Mouse (Mus musculus) limb, embryonic 10.5 days (tissue): ENCODE results near the gene Kctd6. TPM values are rescaled to one million over a fixed set of nuclear protein-coding genes. Genes with fewer than 3 reads are reported as not detected.

Source experiments
- DNase-seq: peaks from one replicate; pipeline ENCODE4 v3.0.0-alpha.2; 2017; ENCODE audit warnings: low spot score
- H3K27ac ChIP-seq: fragments of 300-500 bp; sonication (generic); 2 replicates; pipeline ENCODE4 v1.5.1; 2016; ENCODE audit warnings: mild to moderate bottlenecking
- H3K27me3 ChIP-seq: fragments of 300-500 bp; sonication (generic); 2 replicates; pipeline ENCODE4 v1.6.1; 2016; ENCODE audit warnings: low read depth, mild to moderate bottlenecking; ENCODE audit not compliant: poor library complexity, severe bottlenecking
- H3K36me3 ChIP-seq: fragments of 300-500 bp; sonication (generic); 2 replicates; pipeline ENCODE4 v1.6.1; 2016; ENCODE audit warnings: mild to moderate bottlenecking, moderate library complexity
- H3K4me1 ChIP-seq: fragments of 300-500 bp; sonication (generic); 2 replicates; pipeline ENCODE4 v1.6.1; 2016
- H3K4me3 ChIP-seq: fragments of 300-500 bp; sonication (generic); 2 replicates; pipeline ENCODE4 v1.5.1; 2016; ENCODE audit warnings: mild to moderate bottlenecking, moderate library complexity
- H3K9me3 ChIP-seq: fragments of 300-500 bp; sonication (generic); replicated peaks from 2 replicates; pipeline ENCODE4 v1.6.1; 2016; ENCODE audit warnings: mild to moderate bottlenecking
- WGBS: fragments of 180-500 bp; shearing (Covaris S2); methylation state at CpG from one replicate; pipeline ENCODE4 v1.1.7; 2016; 5-methylcytosine and 5-hydroxymethylcytosine counted together
- polyA plus RNA-seq: library from polyadenylated mRNA; unstranded; fragments of >200 nt; fragmentation: Nextera tagmentation; extraction: Ambion mirVana; gene quantifications from 2 replicates; pipeline ENCODE4 v1.2.1, GENCODE M21; 2016

The Kctd6 gene
- polyA plus RNA-seq, 1 experiment from 2014 or later: 9.7 TPM

DNA sequence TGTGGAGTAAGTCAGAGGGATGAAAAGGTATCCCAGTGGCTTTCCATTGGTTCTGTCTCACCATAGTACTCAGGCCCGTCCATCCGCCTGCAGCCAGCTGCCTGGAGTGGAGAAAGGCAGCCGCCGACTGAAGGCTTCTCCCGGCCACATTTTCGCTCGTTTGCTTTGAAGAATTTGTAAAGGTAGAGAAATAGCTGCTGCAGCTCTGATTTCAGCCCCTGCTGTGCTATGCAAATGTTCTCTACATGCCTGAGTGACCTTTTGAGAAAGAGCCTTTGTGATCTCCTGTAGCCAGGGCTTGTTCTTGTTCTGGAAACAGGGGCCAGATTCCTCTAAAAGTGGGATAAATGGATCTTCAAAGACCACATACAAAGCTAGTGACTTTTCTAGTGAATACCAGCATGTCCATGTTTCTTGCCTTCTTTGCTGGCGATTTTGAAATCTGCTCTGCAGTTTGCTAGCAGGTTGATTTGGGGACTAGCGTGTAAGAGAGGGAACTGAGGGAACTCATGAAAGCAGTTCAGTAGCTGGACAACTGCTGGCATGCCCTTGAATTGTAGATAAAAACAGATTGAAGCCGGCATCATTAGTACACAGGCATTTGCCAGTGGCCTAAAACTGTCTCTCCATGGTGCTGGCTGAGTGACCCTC lies 4.9 kb downstream of the Kctd6 start:
- Histone ChIP-seq H3K9me3 (no peaks in the 10 kb centered on the region), H3K27me3 (peaks cover 6% of the 10 kb centered on the region; the same call in 1 of the 2 replicates), H3K36me3 (peaks cover 8% of the 10 kb centered on the region), H3K4me3 (no peak overlapping the region), H3K4me1 (peaks cover 35% of the 10 kb centered on the region), H3K27ac (no peak overlapping the region)
- no peak for DNase-seq
- 35% methylated on average over 10 of the region's 10 CpGs for WGBS

DNA sequence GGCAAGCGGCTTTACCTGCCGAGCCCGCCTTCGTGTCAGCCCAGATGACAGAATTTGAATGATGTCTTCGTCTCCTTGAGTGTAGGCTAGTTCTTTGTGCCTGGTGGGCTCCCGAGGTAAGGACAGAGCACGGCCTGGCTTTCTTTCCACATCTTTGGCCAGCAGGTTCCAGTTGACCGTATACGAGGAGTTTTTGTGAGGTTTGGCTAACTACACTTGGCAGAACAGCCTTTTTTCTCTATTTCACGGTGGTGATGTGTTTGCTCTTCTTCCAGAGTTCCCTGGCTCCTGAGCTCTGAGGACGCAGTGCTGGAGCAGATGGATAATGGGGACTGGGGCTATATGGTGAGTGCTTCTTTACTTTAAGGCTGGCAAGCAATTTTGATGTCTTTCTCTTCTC lies 5.9 kb downstream of the Kctd6 start:
- Histone ChIP-seq H3K36me3 (peaks cover 8% of the 10 kb centered on the region), H3K4me3 (no peak overlapping the region), H3K27me3 (peaks cover 6% of the 10 kb centered on the region; the same call in 1 of the 2 replicates), H3K27ac (no peak overlapping the region), H3K9me3 (no peaks in the 10 kb centered on the region), H3K4me1 (peaks cover 28% of the 10 kb centered on the region)
- no peak for DNase-seq
- 78% methylated on average over 11 of the region's 11 CpGs for WGBS

DNA sequence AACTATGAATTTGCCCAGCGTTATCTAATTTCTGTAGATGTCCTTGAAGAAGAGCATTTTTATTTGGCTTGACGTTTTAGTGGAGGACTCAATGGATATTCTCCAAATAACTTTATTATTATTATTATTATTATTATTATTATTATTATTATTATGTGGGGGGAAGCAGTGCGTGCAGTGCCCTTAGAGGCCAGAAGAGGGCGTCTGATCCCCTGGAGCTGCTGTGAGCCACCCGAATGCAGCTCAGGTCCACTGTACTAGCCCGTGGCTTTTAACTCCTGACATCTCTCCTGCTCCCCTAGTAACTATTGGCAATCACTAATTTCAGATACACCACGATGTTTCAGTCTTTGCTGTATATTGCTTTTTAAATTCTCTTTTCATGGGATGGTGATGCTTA lies 6.4 kb downstream of the Kctd6 start:
- no peak overlapping the region for H3K4me3 ChIP-seq
- DNase-seq: no peak
- no peak overlapping the region for H3K27ac ChIP-seq
- H3K4me1 ChIP-seq: peaks cover 24% of the 10 kb centered on the region
- H3K36me3 ChIP-seq: peaks cover 8% of the 10 kb centered on the region
- H3K9me3 ChIP-seq: no peaks in the 10 kb centered on the region
- WGBS: 74% methylated on average over 7 of the region's 7 CpGs
- H3K27me3 ChIP-seq: peaks cover 6% of the 10 kb centered on the region; the same call in 1 of the 2 replicates

DNA sequence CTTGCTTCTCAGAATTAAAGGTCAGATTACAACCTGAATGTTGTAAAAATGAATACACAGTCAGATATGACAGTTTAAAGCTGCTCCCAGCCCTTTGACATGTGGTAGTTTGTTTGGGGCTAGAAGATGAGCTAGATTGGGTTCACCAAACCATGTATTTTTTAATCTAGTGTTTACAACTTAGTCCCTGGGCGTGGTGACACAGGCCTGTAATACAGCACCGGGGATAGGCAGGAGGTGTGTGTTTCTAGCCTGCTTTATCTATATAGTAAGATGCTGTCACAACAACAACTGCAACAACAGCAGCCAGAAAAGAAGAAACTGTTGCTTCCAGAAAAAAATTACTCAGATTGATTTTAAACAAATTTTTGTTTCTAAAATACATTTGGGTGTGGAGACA lies 7.0 kb downstream of the Kctd6 start:
- no peak for DNase-seq
- H3K27ac ChIP-seq: no peak overlapping the region
- no peak overlapping the region for H3K4me3 ChIP-seq
- no peaks in the 10 kb centered on the region for H3K9me3 ChIP-seq
- H3K4me1 ChIP-seq: peaks cover 17% of the 10 kb centered on the region
- WGBS: 91% methylated on average over 2 of the region's 2 CpGs
- peaks cover 2% of the 10 kb centered on the region; the same call in 1 of the 2 replicates for H3K27me3 ChIP-seq
- peaks cover 8% of the 10 kb centered on the region for H3K36me3 ChIP-seq

DNA sequence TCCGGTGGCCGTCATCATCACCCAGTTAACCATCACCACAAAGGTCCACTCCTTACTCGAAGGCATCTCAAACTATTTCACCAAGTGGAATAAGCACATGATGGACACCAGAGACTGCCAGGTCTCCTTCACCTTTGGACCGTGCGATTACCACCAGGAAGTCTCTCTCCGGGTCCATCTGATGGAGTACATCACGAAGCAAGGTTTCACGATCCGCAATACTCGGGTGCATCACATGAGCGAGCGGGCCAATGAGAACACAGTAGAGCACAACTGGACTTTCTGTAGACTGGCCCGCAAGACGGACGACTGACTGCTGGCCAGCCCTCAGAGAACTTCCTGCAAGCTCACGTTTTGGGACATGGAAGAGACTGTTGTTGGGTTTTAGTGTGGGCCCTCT lies 8.6 kb downstream of the Kctd6 start:
- Histone ChIP-seq H3K36me3 (peaks cover 8% of the 10 kb centered on the region), H3K9me3 (no peaks in the 10 kb centered on the region), H3K4me1 (peaks cover 12% of the 10 kb centered on the region), H3K27ac (no peak overlapping the region), H3K27me3 (no peaks in the 10 kb centered on the region), H3K4me3 (no peak overlapping the region)
- WGBS: 96% methylated on average over 16 of the region's 16 CpGs
- DNase-seq: no peak

DNA sequence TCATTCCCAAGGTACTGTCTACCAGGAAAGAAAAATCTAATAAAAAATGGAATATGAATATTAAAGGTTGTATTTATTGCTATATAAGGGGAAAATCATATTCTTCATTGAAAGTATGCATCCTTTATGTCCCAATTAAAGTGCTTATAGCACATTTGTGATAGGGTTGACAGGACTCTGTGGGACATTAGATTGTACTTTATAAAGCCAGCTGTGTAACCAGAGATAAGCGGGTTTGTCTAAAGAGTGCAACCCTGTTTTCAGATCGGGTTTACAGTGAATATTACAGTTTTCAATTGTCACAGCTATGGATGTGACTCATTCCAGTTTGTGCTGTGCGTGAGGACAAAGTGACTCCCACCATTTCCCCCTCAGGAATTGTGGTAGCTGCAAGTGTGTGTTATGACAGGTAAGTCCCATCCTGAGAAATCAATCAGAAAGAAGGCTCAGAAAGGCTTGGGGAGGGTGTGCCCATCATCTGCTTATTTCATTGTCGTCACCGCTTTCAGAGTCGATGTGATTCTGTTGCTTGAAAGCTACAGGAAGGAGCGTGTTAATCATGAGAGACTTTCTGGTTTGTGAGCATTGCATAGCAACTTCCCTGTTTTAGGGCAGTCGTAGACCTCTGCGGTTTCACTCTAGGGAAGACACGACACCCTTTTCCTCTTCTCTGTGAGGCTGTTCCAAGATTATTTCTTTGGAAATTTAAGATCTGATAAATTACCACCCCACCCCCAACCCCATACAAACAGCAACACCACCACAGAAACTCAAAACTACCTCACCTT lies 9.8 kb downstream of the Kctd6 start:
- peaks cover 8% of the 10 kb centered on the region for H3K36me3 ChIP-seq
- no peaks in the 10 kb centered on the region for H3K27me3 ChIP-seq
- H3K4me1 ChIP-seq: peaks cover 5% of the 10 kb centered on the region
- H3K9me3 ChIP-seq: no peaks in the 10 kb centered on the region
- H3K4me3 ChIP-seq: no peak overlapping the region
- H3K27ac ChIP-seq: no peak overlapping the region
- 94% methylated on average over 10 of the region's 10 CpGs for WGBS
- DNase-seq: no peak

DNA sequence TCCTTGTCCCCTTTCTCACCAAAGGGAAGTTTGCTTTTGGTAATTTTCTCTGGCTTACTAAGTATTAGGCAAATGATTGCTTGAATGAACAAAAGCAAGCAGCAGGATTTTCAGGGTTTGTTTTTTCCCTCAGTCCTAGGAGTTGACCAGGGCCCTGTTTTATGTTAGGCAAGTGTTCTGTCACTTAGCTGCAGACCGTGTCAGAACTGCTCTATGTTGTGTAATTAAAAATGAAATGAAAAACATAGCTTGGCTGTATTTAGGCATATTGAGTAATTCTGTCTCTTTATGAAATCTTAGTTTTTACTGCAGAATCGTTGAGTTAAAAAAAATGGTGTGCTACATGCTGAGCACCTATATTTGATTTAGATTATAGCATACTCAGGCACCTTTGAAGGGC lies 10.9 kb downstream of the Kctd6 start:
- WGBS: 79% methylated on average over 2 of the region's 2 CpGs
- Histone ChIP-seq H3K27ac (no peak overlapping the region), H3K9me3 (no peaks in the 10 kb centered on the region), H3K27me3 (no peaks in the 10 kb centered on the region), H3K4me3 (no peak overlapping the region), H3K4me1 (no peaks in the 10 kb centered on the region), H3K36me3 (peaks cover 8% of the 10 kb centered on the region)
- no peak for DNase-seq

DNA sequence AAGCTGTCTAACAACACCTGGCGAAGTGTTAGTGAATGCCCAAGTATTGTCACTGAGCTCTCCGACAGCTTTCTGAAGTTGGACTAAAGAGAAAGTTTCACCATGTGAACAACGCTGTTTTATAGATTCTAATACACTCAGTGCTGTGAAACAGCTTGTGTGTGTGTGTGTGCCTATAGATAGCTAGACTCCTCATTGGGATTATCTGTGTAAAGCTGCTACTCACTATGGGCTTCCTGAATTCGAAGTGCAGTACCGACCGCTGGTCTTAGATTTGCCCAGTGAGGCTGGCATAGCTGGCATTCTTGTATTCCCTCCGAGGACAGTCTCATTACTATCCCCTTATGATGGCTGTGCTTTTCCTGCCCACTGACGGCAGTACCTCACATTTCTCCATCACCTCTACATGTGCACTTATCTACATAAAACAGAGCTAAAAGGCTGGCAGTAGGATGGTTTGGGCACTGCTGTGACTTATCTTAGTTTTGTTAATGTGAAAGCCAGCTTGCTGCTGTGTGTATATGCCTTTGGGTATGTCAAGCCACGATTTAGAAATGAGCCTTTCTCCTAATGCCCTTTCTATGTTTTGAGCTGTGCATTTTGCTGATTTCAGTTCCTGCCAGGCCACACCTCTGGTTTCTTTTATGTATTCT lies 15.6 kb downstream of the Kctd6 start:
- H3K4me1 ChIP-seq: no peaks in the 10 kb centered on the region
- 91% methylated on average over 9 of the region's 9 CpGs for WGBS
- H3K9me3 ChIP-seq: no peaks in the 10 kb centered on the region
- no peaks in the 10 kb centered on the region for H3K27me3 ChIP-seq
- H3K27ac ChIP-seq: no peak overlapping the region
- DNase-seq: no peak
- H3K36me3 ChIP-seq: no peaks in the 10 kb centered on the region
- H3K4me3 ChIP-seq: no peak overlapping the region

DNA sequence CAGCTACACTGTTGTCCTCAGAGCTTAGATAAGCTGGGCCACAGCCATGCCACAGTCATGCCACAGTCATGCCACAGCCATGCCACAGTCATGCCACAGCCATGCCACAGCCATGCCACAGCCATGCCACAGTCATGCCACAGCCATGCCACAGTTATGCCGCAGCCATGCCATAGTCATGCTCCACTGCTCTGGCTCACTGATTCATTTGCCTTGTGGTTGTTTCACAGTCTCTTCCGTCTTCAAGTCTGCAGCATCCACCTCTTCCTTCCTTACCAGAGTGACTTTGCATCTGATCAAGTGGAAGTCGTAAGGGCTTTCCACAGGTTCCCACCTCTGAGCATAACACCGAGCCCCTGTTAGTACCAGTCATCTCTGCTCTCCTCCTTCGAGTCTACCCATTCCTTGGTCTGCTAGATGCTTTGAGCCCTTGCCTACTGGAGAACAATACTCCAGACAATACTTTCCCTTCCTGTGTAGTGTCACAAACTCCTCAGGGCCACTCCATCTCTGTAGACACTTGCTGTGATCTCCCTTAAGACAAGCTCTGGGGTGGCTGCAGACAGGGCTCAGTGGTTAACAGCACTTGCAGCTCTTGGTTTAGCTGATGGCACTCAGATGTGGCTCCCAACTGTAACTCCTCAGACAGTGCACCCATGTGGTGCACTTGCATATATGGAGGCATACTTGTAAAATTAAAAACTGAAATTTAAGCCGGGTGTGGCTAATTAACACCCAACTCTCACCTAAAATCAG lies 18.4 kb downstream of the Kctd6 start:
- 88% methylated on average over 6 of the region's 6 CpGs for WGBS
- H3K4me3 ChIP-seq: no peak overlapping the region
- no peaks in the 10 kb centered on the region for H3K4me1 ChIP-seq
- H3K27me3 ChIP-seq: no peaks in the 10 kb centered on the region
- no peaks in the 10 kb centered on the region for H3K36me3 ChIP-seq
- H3K27ac ChIP-seq: no peak overlapping the region
- DNase-seq: no peak
- H3K9me3 ChIP-seq: no peaks in the 10 kb centered on the region

DNA sequence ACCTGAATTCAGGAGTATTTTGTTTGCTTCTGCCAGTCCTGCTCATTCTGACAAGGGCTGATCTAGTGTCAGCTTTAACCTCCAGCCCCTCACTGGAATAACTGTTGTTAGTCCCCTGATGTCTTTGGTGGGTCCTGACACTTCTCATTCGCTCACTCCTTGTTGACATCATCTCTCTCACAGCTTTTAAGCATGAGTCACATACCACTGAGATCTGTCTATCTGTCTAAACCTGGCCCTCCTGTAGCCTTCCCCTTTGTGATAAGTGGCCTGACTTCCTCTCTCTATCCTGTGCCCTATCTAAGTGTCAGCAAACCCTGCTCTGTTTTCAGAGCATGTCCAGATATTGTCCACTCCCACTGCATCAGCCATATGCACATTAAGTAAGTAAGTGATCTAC lies 19.3 kb downstream of the Kctd6 start:
- no peak for DNase-seq
- Histone ChIP-seq H3K4me3 (no peak overlapping the region), H3K36me3 (no peaks in the 10 kb centered on the region), H3K4me1 (no peaks in the 10 kb centered on the region), H3K27me3 (no peaks in the 10 kb centered on the region), H3K27ac (no peak overlapping the region), H3K9me3 (no peaks in the 10 kb centered on the region)
- 71% methylated on average over 1 of the region's 1 CpGs for WGBS

DNA sequence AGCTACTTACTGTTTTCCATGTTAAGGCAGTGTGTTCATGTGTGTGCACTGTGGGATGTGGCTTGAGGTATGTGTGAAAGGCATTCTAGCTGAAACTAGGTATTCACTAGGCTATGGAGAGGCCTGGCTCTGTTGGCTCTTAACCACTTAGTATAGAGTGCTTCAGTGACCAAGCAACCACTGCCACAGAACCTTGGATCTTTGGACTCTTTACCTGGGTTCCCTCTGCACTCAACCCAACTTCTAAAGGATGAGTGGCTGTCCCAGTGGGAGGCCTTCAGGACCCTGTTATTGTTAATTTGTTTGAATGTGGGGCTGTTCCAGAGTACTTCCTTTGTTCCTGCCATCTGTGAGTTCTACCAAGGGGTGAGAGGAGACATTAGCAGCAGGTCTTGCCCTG lies 27.9 kb downstream of the Kctd6 start:
- Histone ChIP-seq H3K27me3 (no peaks in the 10 kb centered on the region), H3K36me3 (no peaks in the 10 kb centered on the region), H3K9me3 (no peaks in the 10 kb centered on the region), H3K4me3 (no peak overlapping the region), H3K4me1 (0 out of 2 replicates have a peak, but pooled peaks cover 6% of the 10 kb centered on the region), H3K27ac (no peak overlapping the region)
- DNase-seq: no peak

DNA sequence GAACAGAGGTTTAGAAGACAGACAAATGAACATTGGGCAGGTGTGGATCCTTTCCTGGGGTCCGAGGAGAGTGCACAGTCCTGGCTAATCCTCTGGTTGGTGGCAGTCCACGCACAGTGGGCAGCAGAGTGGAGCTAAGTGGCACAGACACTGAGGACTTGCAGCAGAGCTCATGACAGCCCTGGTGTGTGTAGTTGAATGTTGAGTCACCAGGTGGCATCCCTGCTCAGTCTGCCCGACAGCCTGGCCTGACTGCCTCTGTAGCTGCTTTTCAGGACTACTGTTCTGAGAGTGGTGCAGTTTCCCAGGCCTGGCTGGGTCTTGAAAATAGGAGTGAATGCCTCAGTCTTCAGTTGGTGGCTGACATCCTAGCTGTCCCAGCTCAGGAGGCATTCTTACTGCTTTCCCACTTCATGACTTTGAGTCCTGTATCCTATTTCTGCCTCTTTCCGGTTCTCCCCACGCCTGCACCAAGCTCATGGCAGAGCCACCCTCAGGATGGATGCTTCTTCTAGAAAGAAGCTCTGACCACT lies 28.5 kb downstream of the Kctd6 start:
- WGBS: 58% methylated on average over 5 of the region's 5 CpGs

More for the DNA sequence above, 28.5 kb downstream of the Kctd6 start:
- Histone ChIP-seq H3K9me3 (no peaks in the 10 kb centered on the region), H3K36me3 (no peaks in the 10 kb centered on the region), H3K4me3 (no peak overlapping the region), H3K4me1 (0 out of 2 replicates have a peak, but pooled peaks cover 6% of the 10 kb centered on the region), H3K27me3 (no peaks in the 10 kb centered on the region), H3K27ac (no peak overlapping the region)
- DNase-seq: no peak
